Mouse (Mus musculus): Measurements from ENCODE around the gene Defb22. TPM values are rescaled to one million over a fixed set of nuclear protein-coding genes. Genes with fewer than 3 reads are reported as not detected.
A peak's percentile ranks its signal among the peaks of the same experiment; 100 is the strongest.

Defb22 gene
- polyA plus RNA-seq, 1 experiment from 2014 or later = not detected

DNA sequence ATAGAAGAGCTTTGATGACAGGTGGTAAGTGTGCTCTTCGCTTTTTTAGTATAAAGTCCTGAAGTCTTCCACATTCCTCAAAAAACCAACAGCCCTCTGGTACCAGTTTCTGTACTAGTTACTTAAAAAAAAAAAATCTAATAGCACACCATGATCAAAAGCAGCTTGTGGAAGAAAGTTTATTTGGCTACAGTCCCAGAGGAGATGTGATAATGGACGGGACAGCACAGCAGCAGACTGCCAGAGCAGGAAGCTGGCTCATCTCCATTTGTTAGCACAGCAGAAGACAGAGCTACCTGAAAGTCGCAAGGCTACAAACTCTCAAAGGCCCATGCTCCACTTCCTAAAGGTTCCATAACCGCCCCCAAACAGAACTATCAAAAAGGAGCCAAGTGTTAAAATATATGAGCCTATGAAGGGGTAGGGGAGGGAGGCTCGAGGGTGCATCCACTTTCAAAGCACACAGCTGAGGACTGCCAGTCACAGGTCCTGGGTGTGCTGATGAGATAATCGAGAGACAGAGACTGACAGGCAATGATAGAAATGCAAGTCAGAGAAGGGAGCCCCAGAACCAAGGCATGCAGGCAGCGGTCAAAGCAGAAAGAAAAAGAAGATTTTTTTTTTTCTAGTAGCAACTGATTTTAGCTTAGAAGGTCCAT lies 10.4 kb upstream of the Defb22 start:
- Histone ChIP-seq H3K4me1 (replicated peaks; ENCODE audit: insufficient read depth, low read length) (no peaks in the 10 kb centered on the region), H3K36me3 (ENCODE audit: insufficient read depth, low read length) (no peaks in the 10 kb centered on the region), H3K27me3 (ENCODE audit: insufficient read depth, low read length) (no peaks in the 10 kb centered on the region), H3K4me3 (replicated peaks; ENCODE audit: low read depth, low read length) (no peak overlapping the region), H3K9ac (ENCODE audit: low read depth, low read length) (no peak overlapping the region), H3K27ac (no peak overlapping the region), H3K4me2 (ENCODE audit: low read length) (no peak overlapping the region), H3K9me3 (replicated peaks; ENCODE audit: low read length) (no peaks in the 10 kb centered on the region)
- DNase-seq (ENCODE audit: low spot score) (no peak), ATAC-seq (replicated peaks; ENCODE audit: low FRiP score, low read depth) (no peak)
- WGBS = 67% methylated on average over 7 of the region's 7 CpGs
- TF ChIP-seq CTCF (IDR thresholded peaks at IDR 0.05; ENCODE audit: low read depth) = no peak

- H3K36me3 ChIP-seq (ENCODE audit: insufficient read depth, low read length) = no peaks in the 10 kb centered on the region
- no peak overlapping the region for H3K4me3 ChIP-seq (replicated peaks; ENCODE audit: low read depth, low read length)
- H3K9ac ChIP-seq (ENCODE audit: low read depth, low read length) = no peak overlapping the region
- 72% methylated on average over 6 of the region's 6 CpGs for WGBS
- no peaks in the 10 kb centered on the region for H3K27me3 ChIP-seq (ENCODE audit: insufficient read depth, low read length)
- no peak overlapping the region for H3K4me2 ChIP-seq (ENCODE audit: low read length)
- H3K27ac ChIP-seq = no peak overlapping the region
- no peaks in the 10 kb centered on the region for H3K9me3 ChIP-seq (replicated peaks; ENCODE audit: low read length)
- H3K4me1 ChIP-seq (replicated peaks; ENCODE audit: insufficient read depth, low read length) = no peaks in the 10 kb centered on the region
- no peak for ATAC-seq (replicated peaks; ENCODE audit: low FRiP score, low read depth)
- no peak for TF ChIP-seq CTCF (IDR thresholded peaks at IDR 0.05; ENCODE audit: low read depth)
- no peak for DNase-seq (ENCODE audit: low spot score)
These were observed 8.1 kb upstream of the Defb22 start for GRCm38 (mm10) chr2:152498020-152498419.

DNA sequence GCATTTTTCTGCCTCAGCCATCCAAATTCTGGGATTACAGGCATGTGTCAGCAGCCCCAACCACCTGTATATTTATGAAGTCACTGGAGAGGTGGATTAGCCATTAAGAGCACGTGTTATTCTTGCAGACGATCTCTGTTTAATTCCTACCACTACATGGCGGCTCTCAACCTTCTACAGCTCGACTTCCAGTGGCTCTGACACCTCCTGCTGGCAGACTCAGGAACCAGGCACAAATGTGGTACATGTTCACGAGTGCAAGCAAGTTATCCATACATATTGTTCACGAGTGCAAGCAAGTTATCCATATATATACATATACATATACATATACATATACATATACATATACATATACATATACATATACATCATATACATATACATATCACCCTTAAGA lies 3.2 kb upstream of the Defb22 start:
- DNase-seq (ENCODE audit: low spot score) (no peak), ATAC-seq (replicated peaks; ENCODE audit: low FRiP score, low read depth) (no peak)
- TF ChIP-seq CTCF (IDR thresholded peaks at IDR 0.05; ENCODE audit: low read depth) = peak; percentile 31; the same call in 1 of the 2 replicates
- no peaks in the 10 kb centered on the region for H3K4me1 ChIP-seq (replicated peaks; ENCODE audit: insufficient read depth, low read length)
- H3K27me3 ChIP-seq (ENCODE audit: insufficient read depth, low read length) = no peaks in the 10 kb centered on the region
- no peak overlapping the region for H3K9ac ChIP-seq (ENCODE audit: low read depth, low read length)
- no peaks in the 10 kb centered on the region for H3K36me3 ChIP-seq (ENCODE audit: insufficient read depth, low read length)
- no peak overlapping the region for H3K27ac ChIP-seq
- no peaks in the 10 kb centered on the region for H3K9me3 ChIP-seq (replicated peaks; ENCODE audit: low read length)
- 77% methylated on average over 6 of the region's 6 CpGs for WGBS
- H3K4me2 ChIP-seq (ENCODE audit: low read length) = no peak overlapping the region
- H3K4me3 ChIP-seq (replicated peaks; ENCODE audit: low read depth, low read length) = no peak overlapping the region

DNA sequence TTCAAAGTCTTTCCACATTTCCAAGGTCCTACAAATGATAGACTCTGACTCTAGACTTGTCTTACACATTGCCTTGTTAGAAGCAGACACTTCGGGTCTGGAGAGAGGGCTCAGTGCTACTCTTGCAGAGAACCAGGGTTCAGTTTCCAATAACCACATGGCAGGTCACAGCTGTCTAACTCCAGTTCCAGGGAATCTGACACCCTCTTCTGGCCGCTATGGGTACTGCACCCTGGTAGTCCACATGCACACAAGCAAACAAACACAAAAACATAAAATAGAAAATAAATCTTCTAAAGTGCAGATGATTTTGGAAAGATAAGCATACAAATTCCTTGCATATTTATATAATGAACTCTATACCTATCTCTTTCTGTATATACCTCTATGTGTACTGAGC lies 2.9 kb downstream of the Defb22 start:
- peak; percentile 53 for TF ChIP-seq CTCF (IDR thresholded peaks at IDR 0.05; ENCODE audit: low read depth)
- no peak overlapping the region for H3K4me2 ChIP-seq (ENCODE audit: low read length)
- no peak overlapping the region for H3K4me3 ChIP-seq (replicated peaks; ENCODE audit: low read depth, low read length)
- no peak for ATAC-seq (replicated peaks; ENCODE audit: low FRiP score, low read depth)
- no peaks in the 10 kb centered on the region for H3K27me3 ChIP-seq (ENCODE audit: insufficient read depth, low read length)
- H3K9ac ChIP-seq (ENCODE audit: low read depth, low read length) = no peak overlapping the region
- no peaks in the 10 kb centered on the region for H3K36me3 ChIP-seq (ENCODE audit: insufficient read depth, low read length)
- H3K9me3 ChIP-seq (replicated peaks; ENCODE audit: low read length) = no peaks in the 10 kb centered on the region
- 80% methylated on average over 2 of the region's 2 CpGs for WGBS
- H3K27ac ChIP-seq = no peak overlapping the region
- no peaks in the 10 kb centered on the region for H3K4me1 ChIP-seq (replicated peaks; ENCODE audit: insufficient read depth, low read length)
- DNase-seq (ENCODE audit: low spot score) = no peak

GRCm38 (mm10) chr2:152481726-152482125 lies 8.2 kb downstream of the Defb22 start:
- H3K4me1 ChIP-seq (replicated peaks; ENCODE audit: insufficient read depth, low read length) = no peaks in the 10 kb centered on the region
- no peaks in the 10 kb centered on the region for H3K9me3 ChIP-seq (replicated peaks; ENCODE audit: low read length)
- H3K4me3 ChIP-seq (replicated peaks; ENCODE audit: low read depth, low read length) = no peak overlapping the region
- no peak overlapping the region for H3K4me2 ChIP-seq (ENCODE audit: low read length)
- ATAC-seq (replicated peaks; ENCODE audit: low FRiP score, low read depth) = no peak
- no peak overlapping the region for H3K27ac ChIP-seq
- H3K9ac ChIP-seq (ENCODE audit: low read depth, low read length) = no peak overlapping the region
- H3K27me3 ChIP-seq (ENCODE audit: insufficient read depth, low read length) = no peaks in the 10 kb centered on the region
- TF ChIP-seq CTCF (IDR thresholded peaks at IDR 0.05; ENCODE audit: low read depth) = no peak
- H3K36me3 ChIP-seq (ENCODE audit: insufficient read depth, low read length) = no peaks in the 10 kb centered on the region
- 89% methylated on average over 7 of the region's 7 CpGs for WGBS
- DNase-seq (ENCODE audit: low spot score) = no peak

DNA sequence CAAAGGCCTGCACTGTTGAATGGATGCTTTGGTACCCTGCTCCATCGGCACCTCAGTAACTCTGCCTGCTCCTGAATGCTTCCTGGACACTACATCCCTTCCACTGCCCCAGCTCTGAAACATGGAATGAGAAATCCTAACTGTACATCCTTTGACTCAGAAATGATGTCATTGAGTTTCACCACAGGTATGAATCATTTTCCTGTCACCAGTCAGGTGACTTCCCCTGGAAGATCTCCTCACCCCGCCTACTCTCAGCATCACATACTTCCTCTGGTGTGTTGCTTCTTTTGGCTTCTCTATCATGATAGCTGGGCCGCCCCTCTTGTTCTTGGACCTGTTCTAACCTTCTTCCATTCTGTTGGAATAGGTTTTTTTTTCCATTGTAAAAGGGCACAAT lies 9.1 kb downstream of the Defb22 start:
- Histone ChIP-seq H3K4me3 (replicated peaks; ENCODE audit: low read depth, low read length) (no peak overlapping the region), H3K27me3 (ENCODE audit: insufficient read depth, low read length) (no peaks in the 10 kb centered on the region), H3K27ac (no peak overlapping the region), H3K9me3 (replicated peaks; ENCODE audit: low read length) (no peaks in the 10 kb centered on the region), H3K36me3 (ENCODE audit: insufficient read depth, low read length) (no peaks in the 10 kb centered on the region), H3K9ac (ENCODE audit: low read depth, low read length) (no peak overlapping the region), H3K4me2 (ENCODE audit: low read length) (no peak overlapping the region), H3K4me1 (replicated peaks; ENCODE audit: insufficient read depth, low read length) (no peaks in the 10 kb centered on the region)
- 83% methylated on average over 3 of the region's 3 CpGs for WGBS
- ATAC-seq (replicated peaks; ENCODE audit: low FRiP score, low read depth) = no peak
- no peak for TF ChIP-seq CTCF (IDR thresholded peaks at IDR 0.05; ENCODE audit: low read depth)
- DNase-seq (ENCODE audit: low spot score) = no peak

DNA sequence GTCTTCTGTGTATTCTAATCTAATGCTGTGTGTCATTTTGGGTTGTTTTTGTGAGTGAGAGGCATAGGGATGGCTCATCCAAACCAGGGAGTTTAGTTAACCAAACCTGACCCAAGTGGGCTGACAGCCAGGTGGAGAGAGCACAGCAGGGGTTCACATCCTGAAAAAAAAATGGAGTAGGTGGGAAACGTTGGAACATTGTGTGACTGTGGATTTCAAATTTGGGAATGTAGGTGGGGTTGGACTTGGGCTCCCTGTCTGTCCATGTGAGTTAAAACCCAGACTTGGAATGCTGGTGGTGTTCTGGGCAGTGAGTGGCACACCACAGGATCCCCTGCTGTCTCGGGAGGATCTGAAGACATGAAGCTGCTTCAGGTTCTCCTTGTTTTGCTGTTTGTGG lies 13.2 kb downstream of the Defb22 start, which contains the start of gene Defb20:
TSS of gene Defb20 (plus strand) at position 301 of the 400 bp plus-strand sequence.
- TF ChIP-seq CTCF (IDR thresholded peaks at IDR 0.05; ENCODE audit: low read depth) = no peak
- Histone ChIP-seq H3K27ac (no peak within 1 kb of the TSS), H3K9ac (ENCODE audit: low read depth, low read length) (no peak within 1 kb of the TSS), H3K36me3 (ENCODE audit: insufficient read depth, low read length) (no peaks in the 10 kb centered on the region), H3K4me3 (replicated peaks; ENCODE audit: low read depth, low read length) (no peak within 1 kb of the TSS), H3K27me3 (ENCODE audit: insufficient read depth, low read length) (no peaks in the 10 kb centered on the region), H3K9me3 (replicated peaks; ENCODE audit: low read length) (no peaks in the 10 kb centered on the region), H3K4me1 (replicated peaks; ENCODE audit: insufficient read depth, low read length) (no peaks in the 10 kb centered on the region), H3K4me2 (ENCODE audit: low read length) (no peak within 1 kb of the TSS)
- ATAC-seq (replicated peaks; ENCODE audit: low FRiP score, low read depth) = no peak
- WGBS = 55% methylated on average over 2 of the region's 2 CpGs
- no peak for DNase-seq (ENCODE audit: low spot score)

All from kidney, postnatal 0 days (tissue).